Mouse (Mus musculus): ENCODE results near the gene Snrnp35. TPM values are rescaled to one million over a fixed set of nuclear protein-coding genes. Genes with fewer than 3 reads are reported as not detected.
A peak's percentile ranks its signal among the peaks of the same experiment; 100 is the strongest.
"Not testable (repeated sequence)": the region's sequence is repeated elsewhere in the genome, so short reads cannot be mapped to it uniquely, and the experiment has no call there.

Gene Snrnp35
- polyA plus RNA-seq (2017; shearing (Covaris generic)) = 10 to 100 TPM in 1 of 2 experiments, 1 to 10 TPM in 1; 5.0 to 12.3 TPM

GRCm38 (mm10) chr5:124482966-124483654 is at the start of gene Snrnp35:
Gene Snrnp35 (plus strand): TSS chr5:124483134.
- ATAC-seq = peak; percentile 52

- no peak for ATAC-seq
Measured at GRCm38 (mm10) chr5:124438229-124438628, 44.7 kb upstream of the Snrnp35 start.

GRCm38 (mm10) chr5:124438746-124439145 is 44.2 kb upstream of the Snrnp35 start:
- no peak for ATAC-seq

GRCm38 (mm10) chr5:124439447-124440093 is 43.4 kb upstream of the Snrnp35 start, which contains the start of gene Kmt5a:
Gene Kmt5a (plus strand): TSS chr5:124439930.
- ATAC-seq = peak; percentile 96

- peak; percentile 38 for ATAC-seq
Measured at GRCm38 (mm10) chr5:124440094-124440701, 42.7 kb upstream of the Snrnp35 start.

- no peak for ATAC-seq
Measured at GRCm38 (mm10) chr5:124442628-124443027, 40.3 kb upstream of the Snrnp35 start.

GRCm38 (mm10) chr5:124444208-124444607 is 38.7 kb upstream of the Snrnp35 start:
- no peak for ATAC-seq

GRCm38 (mm10) chr5:124444661-124445561 is 38.0 kb upstream of the Snrnp35 start:
- peak; percentile 74 for ATAC-seq

GRCm38 (mm10) chr5:124445621-124446293 is 37.2 kb upstream of the Snrnp35 start:
- ATAC-seq = no peak

GRCm38 (mm10) chr5:124446301-124446881 is 36.5 kb upstream of the Snrnp35 start:
- ATAC-seq = no peak

GRCm38 (mm10) chr5:124449494-124449893 is 33.4 kb upstream of the Snrnp35 start:
- no peak for ATAC-seq

GRCm38 (mm10) chr5:124450051-124450450 is 32.9 kb upstream of the Snrnp35 start:
- ATAC-seq = no peak

- no peak for ATAC-seq
Measured at GRCm38 (mm10) chr5:124450641-124451340, 32.1 kb upstream of the Snrnp35 start.

- ATAC-seq = no peak
Measured at GRCm38 (mm10) chr5:124452494-124453228, 30.3 kb upstream of the Snrnp35 start.

- no peak for ATAC-seq
Measured at GRCm38 (mm10) chr5:124453339-124454081, 29.4 kb upstream of the Snrnp35 start.

GRCm38 (mm10) chr5:124454082-124454419 is 28.9 kb upstream of the Snrnp35 start:
- ATAC-seq = no peak

GRCm38 (mm10) chr5:124456762-124457161 is 26.2 kb upstream of the Snrnp35 start:
- ATAC-seq = no peak

GRCm38 (mm10) chr5:124460922-124461321 is 22.0 kb upstream of the Snrnp35 start:
- ATAC-seq = not testable (repeated sequence)

GRCm38 (mm10) chr5:124462297-124463025 is 20.5 kb upstream of the Snrnp35 start:
- no peak for ATAC-seq
